Mouse (Mus musculus): Measurements from ENCODE around the gene Ube2j1.

- TF ChIP-seq POLR2A (IDR thresholded peaks at IDR 0.05; ENCODE audit: insufficient read depth, low read length) (no peak), CTCF (IDR thresholded peaks at IDR 0.05; ENCODE audit: low read depth, low read length) (no peak)
Measured at GRCm38 (mm10) chr4:33077161-33077560, 45.9 kb downstream of the Ube2j1 start.

Data from ES-Bruce4 (cell line).